9 mouse cellular contexts compared by ENCODE assay signal in genomic region chr9:25148767-25149166, GRCm38 (mm10). TPM values are rescaled to one million over a fixed set of nuclear protein-coding genes. Genes with fewer than 3 reads are reported as not detected.
DNase-seq lines count a peak whose midpoint lies in the region; ATAC-seq lines count a peak whose summit lies in the region.
"Had no signal": no experiment of that assay in that cellular context is flagged by ENCODE, and none has a peak within 500 bp of the region (broad histone marks: within the 10 kb centered on the region; RNA-seq: fewer than 3 reads in every experiment).

No protein-coding gene starts in this region.

- intact Hi-C loops in heart, postnatal 36 days (cut with DNase I): no loop called here

- H3K27ac ChIP-seq in heart, embryonic 13.5 days (replicated peaks): no peak overlapping the region
- H3K27ac ChIP-seq in forebrain, embryonic 15.5 days (replicated peaks): no peak overlapping the region

- peaks cover 6% of the 10 kb centered on the region; the same call in 1 of the 2 replicates for H3K36me3 ChIP-seq in heart, embryonic 13.5 days
- no peaks in the 10 kb centered on the region for H3K36me3 ChIP-seq in forebrain, embryonic 15.5 days

- peak overlapping the region; percentile 37 for H3K4me3 ChIP-seq in heart, embryonic 13.5 days
- H3K4me3 ChIP-seq in forebrain, embryonic 15.5 days: peak overlapping the region; percentile 7; the same call in 1 of the 2 replicates

- peaks cover 47% of the 10 kb centered on the region for H3K4me1 ChIP-seq in heart, embryonic 13.5 days
- peaks cover 40% of the 10 kb centered on the region for H3K4me1 ChIP-seq in forebrain, embryonic 15.5 days

- ATAC-seq in heart, embryonic 13.5 days (ENCODE audit: extremely low read depth, insufficient number of reproducible peaks, low FRiP score, low TSS enrichment): no peak
- ATAC-seq in forebrain, embryonic 15.5 days (replicated peaks): no peak
- ATAC-seq in megakaryocyte progenitor cell, adult 5-6 weeks (replicated peaks; ENCODE audit: poor library complexity): peak; percentile 22; the same call in 1 of the 2 replicates

- H3K9me3 ChIP-seq in heart, embryonic 13.5 days: no peaks in the 10 kb centered on the region
- H3K9me3 ChIP-seq in forebrain, embryonic 15.5 days: no peaks in the 10 kb centered on the region

- H3K27me3 ChIP-seq in heart, embryonic 13.5 days (replicated peaks): no peaks in the 10 kb centered on the region
- no peaks in the 10 kb centered on the region for H3K27me3 ChIP-seq in forebrain, embryonic 15.5 days

- peak overlapping the region; percentile 61; the same call in 1 of the 2 replicates for H3K9ac ChIP-seq in heart, embryonic 13.5 days
- no peak overlapping the region for H3K9ac ChIP-seq in forebrain, embryonic 15.5 days (replicated peaks)

- no peak for DNase-seq in heart, postnatal 36 days
- peak; percentile 66 for DNase-seq in MEL-GATA-1-ER (ENCODE audit: extremely low read depth, low read depth)
- no peak for DNase-seq in thymus, postnatal 14 days
- no peak for DNase-seq in embryo, embryonic 11 days
- DNase-seq in gastrocnemius, adult 18-20 months (ENCODE audit: low spot score): no peak

- H3K4me2 ChIP-seq in heart, embryonic 13.5 days: peak overlapping the region; percentile 65
- H3K4me2 ChIP-seq in forebrain, embryonic 15.5 days (replicated peaks): peak overlapping the region; percentile 39

RNA-seq across cellular contexts. Expression of gene Herpud2, which starts 2.9 kb away (rescaled TPM):
- polyA plus RNA-seq in heart, embryonic 13.5 days (2015; fragmentation: Nextera tagmentation; extraction: Ambion mirVana): 25.9 and 27.7 TPM in 2 replicates
- 10 to 100 TPM; 39.1 TPM for total RNA-seq in heart, postnatal 36 days (2021)
- polyA plus RNA-seq in forebrain, embryonic 15.5 days (2015; fragmentation: Nextera tagmentation; extraction: Ambion mirVana): 37.7 and 40.9 TPM in 2 replicates
- 36.6 and 36.8 TPM in 2 replicates for total RNA-seq in megakaryocyte progenitor cell, adult 5-6 weeks (2015)
- 12.0 and 18.2 TPM in 2 replicates for total RNA-seq in megakaryocyte progenitor cell, adult 5-6 weeks (2017)
- total RNA-seq in gastrocnemius, adult 18-20 months (2021): 10 to 100 TPM; 42.9 to 51.3 TPM

RNA-seq across cellular contexts. Expression of gene Gm10181, which starts 59.5 kb away (rescaled TPM):
- not detected in 2 replicates for polyA plus RNA-seq in heart, embryonic 13.5 days (2015; fragmentation: Nextera tagmentation; extraction: Ambion mirVana)
- total RNA-seq in heart, postnatal 36 days (2021): not detected
- polyA plus RNA-seq in forebrain, embryonic 15.5 days (2015; fragmentation: Nextera tagmentation; extraction: Ambion mirVana): not detected in 2 replicates
- total RNA-seq in megakaryocyte progenitor cell, adult 5-6 weeks (2015): not detected in 2 replicates
- not detected in 2 replicates for total RNA-seq in megakaryocyte progenitor cell, adult 5-6 weeks (2017)
- total RNA-seq in gastrocnemius, adult 18-20 months (2021): not detected
- total RNA-seq: left cerebral cortex, adult 8-10 months had no signal
